Mouse (Mus musculus) macrophage (primary cell): ENCODE results near the gene Pcdh9. TPM values are rescaled to one million over a fixed set of nuclear protein-coding genes. Genes with fewer than 3 reads are reported as not detected.

ENCODE experiments used
- H3K27ac ChIP-seq: fragments of 350-480 bp; formaldehyde crosslinking; 2 replicates; pipeline ENCODE4 v1.9.0; 2021
- H3K36me3 ChIP-seq: fragments of 350-480 bp; formaldehyde crosslinking; 2 replicates; pipeline ENCODE4 v1.9.0; 2021; ENCODE audit errors: inconsistent target
- H3K4me3 ChIP-seq: fragments of 350-480 bp; formaldehyde crosslinking; 2 replicates; pipeline ENCODE4 v1.9.0; 2021; ENCODE audit errors: inconsistent target
- H3K79me2 ChIP-seq: fragments of 350-480 bp; formaldehyde crosslinking; 2 replicates; pipeline ENCODE4 v1.9.0; 2021; ENCODE audit errors: inconsistent target
- WGBS: methylation state at CpG from one replicate; pipeline ENCODE4 v1.1.7; 2026; ENCODE audit warnings: inconsistent platforms; ENCODE audit not compliant: missing documents; 5-methylcytosine and 5-hydroxymethylcytosine counted together
- polyA plus RNA-seq: library from polyadenylated mRNA; stranded (reverse); fragments of 250-400 nt; gene quantifications from 3 replicates; pipeline ENCODE4 v1.2.4, GENCODE M21; 2018; ENCODE audit warnings: inconsistent platforms

The Pcdh9 gene
- polyA plus RNA-seq, 1 experiment from 2014 or later: not detected

- 77% methylated on average over 3 of the region's 3 CpGs for WGBS
- no peaks in the 10 kb centered on the region for H3K36me3 ChIP-seq
- H3K27ac ChIP-seq: no peak overlapping the region
- no peaks in the 10 kb centered on the region for H3K79me2 ChIP-seq
- no peak overlapping the region for H3K4me3 ChIP-seq
Measured at GRCm38 (mm10) chr14:93708651-93709050, 181.8 kb downstream of the Pcdh9 start.

DNA sequence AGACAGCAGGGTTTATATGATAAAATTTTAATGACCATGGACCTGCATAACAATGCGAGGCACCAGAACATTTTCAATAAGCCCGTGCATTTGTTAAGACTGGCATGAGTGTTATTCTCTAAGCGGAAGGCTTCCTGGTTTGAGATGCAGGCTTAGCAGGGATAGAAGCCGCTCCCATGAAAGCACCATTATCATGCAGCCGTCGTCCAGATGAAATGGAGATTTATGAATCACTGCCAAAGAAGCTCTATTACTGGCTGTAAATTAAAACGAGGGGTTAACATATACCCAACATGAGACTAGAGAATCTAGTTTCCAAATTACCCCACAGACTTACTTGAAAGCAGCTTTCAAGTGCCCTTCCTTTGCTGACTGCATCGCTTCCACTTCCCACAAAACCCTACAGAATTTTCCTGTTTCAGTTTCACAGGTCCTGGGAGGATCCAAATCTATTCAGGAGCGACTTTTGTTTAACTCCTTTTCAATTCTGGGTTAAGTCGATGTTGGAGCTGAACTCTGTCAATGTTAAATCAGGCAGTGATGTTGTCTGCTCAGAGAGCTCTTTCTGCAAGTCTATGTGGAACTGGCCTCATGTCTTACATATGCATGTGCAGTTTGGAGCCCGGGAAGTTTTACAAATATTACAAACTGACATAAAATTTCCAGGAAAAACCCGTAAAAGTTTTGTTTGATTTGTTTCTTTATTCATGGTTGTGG, 188.9 kb downstream of the Pcdh9 start:
- no peaks in the 10 kb centered on the region for H3K36me3 ChIP-seq
- H3K4me3 ChIP-seq: no peak overlapping the region
- 75% methylated on average over 12 of the region's 12 CpGs for WGBS

GRCm38 (mm10) chr14:93700916-93701315, 189.6 kb downstream of the Pcdh9 start:
- no peak overlapping the region for H3K27ac ChIP-seq
- H3K36me3 ChIP-seq: no peaks in the 10 kb centered on the region
- WGBS: 70% methylated on average over 1 of the region's 1 CpGs
- H3K4me3 ChIP-seq: no peak overlapping the region
- no peaks in the 10 kb centered on the region for H3K79me2 ChIP-seq

More for the DNA sequence above, 188.9 kb downstream of the Pcdh9 start:
- H3K79me2 ChIP-seq: no peaks in the 10 kb centered on the region
- no peak overlapping the region for H3K27ac ChIP-seq

DNA sequence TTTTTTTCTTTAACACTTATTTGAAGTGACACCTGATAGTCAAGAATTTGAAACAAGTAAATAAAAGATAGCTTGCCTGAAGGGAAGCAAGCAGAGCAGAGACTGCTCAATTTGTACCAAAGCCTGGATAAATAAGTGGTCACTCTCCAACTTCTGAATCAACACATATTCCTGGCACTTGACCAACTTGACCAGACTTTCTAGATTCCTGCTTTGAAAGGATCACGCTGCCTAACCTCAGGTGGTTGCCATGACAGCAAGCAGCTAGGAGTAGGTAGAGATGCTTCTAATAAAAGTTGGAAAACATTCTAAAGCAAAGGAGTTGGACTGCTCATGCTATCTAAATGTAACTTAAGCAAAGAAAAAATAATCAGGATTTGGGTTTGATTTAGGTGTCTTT, 205.8 kb downstream of the Pcdh9 start:
- H3K79me2 ChIP-seq: no peaks in the 10 kb centered on the region
- H3K36me3 ChIP-seq: no peaks in the 10 kb centered on the region
- 90% methylated on average over 1 of the region's 1 CpGs for WGBS
- no peak overlapping the region for H3K4me3 ChIP-seq
- no peak overlapping the region for H3K27ac ChIP-seq

GRCm38 (mm10) chr14:93675273-93676068, 215.0 kb downstream of the Pcdh9 start:
- H3K79me2 ChIP-seq: no peaks in the 10 kb centered on the region
- 83% methylated on average over 5 of the region's 5 CpGs for WGBS
- H3K36me3 ChIP-seq: no peaks in the 10 kb centered on the region
- H3K27ac ChIP-seq: no peak overlapping the region
- no peak overlapping the region for H3K4me3 ChIP-seq

- no peaks in the 10 kb centered on the region for H3K36me3 ChIP-seq
- no peaks in the 10 kb centered on the region for H3K79me2 ChIP-seq
- no peak overlapping the region for H3K4me3 ChIP-seq
- no peak overlapping the region for H3K27ac ChIP-seq
- 68% methylated on average over 9 of the region's 9 CpGs for WGBS
Measured at GRCm38 (mm10) chr14:93653986-93654757, 236.3 kb downstream of the Pcdh9 start.

GRCm38 (mm10) chr14:93627241-93627640, 263.2 kb downstream of the Pcdh9 start:
- 93% methylated on average over 2 of the region's 2 CpGs for WGBS
- Histone ChIP-seq H3K79me2 (no peaks in the 10 kb centered on the region), H3K36me3 (no peaks in the 10 kb centered on the region), H3K27ac (no peak overlapping the region), H3K4me3 (no peak overlapping the region)

GRCm38 (mm10) chr14:93624144-93624543, 266.3 kb downstream of the Pcdh9 start:
- no peaks in the 10 kb centered on the region for H3K79me2 ChIP-seq
- H3K27ac ChIP-seq: no peak overlapping the region
- 60% methylated on average over 1 of the region's 1 CpGs for WGBS
- no peaks in the 10 kb centered on the region for H3K36me3 ChIP-seq
- no peak overlapping the region for H3K4me3 ChIP-seq

DNA sequence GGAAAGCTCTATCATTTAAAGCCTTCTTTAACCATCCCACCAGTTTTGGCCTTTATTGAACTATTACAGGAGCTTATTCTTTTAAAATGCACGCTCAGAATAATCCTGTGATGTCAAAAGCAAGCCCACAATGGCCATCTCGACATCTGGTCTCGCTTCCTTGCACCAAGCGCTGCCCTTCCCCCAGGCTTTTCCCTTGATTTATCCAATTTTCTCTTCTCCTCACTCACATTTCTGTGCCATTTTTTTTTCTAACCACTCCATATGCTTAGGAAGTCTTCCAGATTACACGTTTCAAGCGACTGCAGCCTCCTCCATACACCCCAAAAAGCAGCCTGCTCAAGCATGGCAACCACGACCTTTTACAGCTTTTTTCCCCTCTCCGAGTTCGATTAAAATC, 269.3 kb downstream of the Pcdh9 start:
- Histone ChIP-seq H3K27ac (no peak overlapping the region), H3K4me3 (no peak overlapping the region), H3K79me2 (no peaks in the 10 kb centered on the region), H3K36me3 (no peaks in the 10 kb centered on the region)
- WGBS: 83% methylated on average over 9 of the region's 9 CpGs

- Histone ChIP-seq H3K27ac (no peak overlapping the region), H3K79me2 (no peaks in the 10 kb centered on the region), H3K4me3 (no peak overlapping the region), H3K36me3 (no peaks in the 10 kb centered on the region)
- WGBS: 88% methylated on average over 3 of the region's 3 CpGs
Measured at GRCm38 (mm10) chr14:93607546-93607945, 282.9 kb downstream of the Pcdh9 start.

GRCm38 (mm10) chr14:93599997-93600396, 290.5 kb downstream of the Pcdh9 start:
- Histone ChIP-seq H3K79me2 (no peaks in the 10 kb centered on the region), H3K4me3 (no peak overlapping the region), H3K36me3 (no peaks in the 10 kb centered on the region), H3K27ac (no peak overlapping the region)
- WGBS: 88% methylated on average over 4 of the region's 4 CpGs

DNA sequence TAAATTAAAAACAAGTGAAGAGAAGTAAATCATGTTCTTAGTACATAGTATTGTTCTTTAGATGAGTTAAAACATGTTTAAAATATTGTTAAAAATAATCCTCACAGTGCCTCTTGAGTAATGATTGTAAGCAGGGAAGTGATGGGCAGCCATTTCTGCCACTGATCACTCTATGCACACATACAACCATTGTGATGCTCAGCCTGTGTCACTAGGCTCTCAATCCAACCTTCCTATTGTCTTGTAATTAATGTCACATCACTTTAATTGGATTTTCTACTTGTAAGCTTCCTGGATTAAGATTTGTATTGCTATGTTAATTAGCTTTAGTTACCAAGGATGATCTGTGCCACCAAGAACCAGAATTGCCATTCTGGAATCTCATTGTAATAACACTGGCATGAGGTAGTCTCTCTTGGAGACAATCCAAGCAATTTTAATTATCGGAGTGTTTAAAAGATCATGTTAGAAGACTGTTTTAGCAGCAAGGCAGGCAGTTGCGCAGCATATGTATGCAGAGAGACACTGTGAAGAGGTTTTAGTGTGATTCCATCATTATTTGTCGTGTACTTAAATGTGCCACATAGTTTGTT, 305.0 kb downstream of the Pcdh9 start:
- Histone ChIP-seq H3K27ac (no peak overlapping the region), H3K79me2 (no peaks in the 10 kb centered on the region), H3K4me3 (no peak overlapping the region), H3K36me3 (no peaks in the 10 kb centered on the region)
- 72% methylated on average over 3 of the region's 3 CpGs for WGBS

GRCm38 (mm10) chr14:93564361-93564760, 326.1 kb downstream of the Pcdh9 start:
- no peak overlapping the region for H3K27ac ChIP-seq
- 61% methylated on average over 2 of the region's 2 CpGs for WGBS
- no peaks in the 10 kb centered on the region for H3K79me2 ChIP-seq
- no peaks in the 10 kb centered on the region for H3K36me3 ChIP-seq
- no peak overlapping the region for H3K4me3 ChIP-seq

- Histone ChIP-seq H3K79me2 (no peaks in the 10 kb centered on the region), H3K27ac (no peak overlapping the region)
- WGBS: 65% methylated on average over 1 of the region's 1 CpGs
Measured at GRCm38 (mm10) chr14:93561577-93561976, 328.9 kb downstream of the Pcdh9 start.

More at GRCm38 (mm10) chr14:93561577-93561976, 328.9 kb downstream of the Pcdh9 start:
- H3K36me3 ChIP-seq: no peaks in the 10 kb centered on the region
- no peak overlapping the region for H3K4me3 ChIP-seq
